Mouse (Mus musculus) cerebellum, adult 2 months (tissue): ENCODE data around the gene Trpc7.

Experiments
- CTCF ChIP-seq: fragments of 200-500 bp; IDR thresholded peaks from 2 replicates; pipeline ENCODE4 v1.5.1; 2011; ENCODE audit warnings: low read depth, mild to moderate bottlenecking, control low read depth, low read length, moderate library complexity, borderline replicate concordance; ENCODE audit not compliant: insufficient read depth
- POLR2A ChIP-seq: fragments of 200-500 bp; IDR thresholded peaks from 2 replicates; pipeline ENCODE4 v1.6.1; 2011; ENCODE audit warnings: low read length, control low read depth, borderline replicate concordance; ENCODE audit not compliant: insufficient read depth

DNA sequence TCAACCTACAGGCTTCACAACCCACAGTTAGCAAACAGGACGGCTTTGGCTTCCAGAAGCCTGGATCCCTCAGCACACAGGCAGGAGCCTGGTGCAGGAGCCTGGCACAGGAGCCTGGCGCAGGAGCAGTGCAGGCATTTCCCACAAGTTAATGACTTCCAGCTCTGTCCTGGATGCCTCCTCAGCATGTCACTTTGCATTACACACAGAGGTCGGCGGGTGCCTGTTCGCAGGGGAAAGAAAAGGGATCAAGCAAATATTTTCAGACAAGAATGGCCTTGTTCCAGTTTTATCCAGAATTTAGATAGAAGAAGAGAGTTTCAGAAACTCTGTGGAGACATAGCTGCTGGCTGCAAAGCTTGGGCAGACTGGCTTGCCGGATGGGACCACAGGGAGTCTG lies 33.8 kb downstream of the Trpc7 start:
- TF ChIP-seq POLR2A (no peak), CTCF (no peak)
